Mouse (Mus musculus) embryonic facial prominence, embryonic 12.5 days (tissue): ENCODE data around the gene Mctp2. TPM values are rescaled to one million over a fixed set of nuclear protein-coding genes. Genes with fewer than 3 reads are reported as not detected.

Experiments
- ATAC-seq: fragments of 200-750 bp; cut with Nextera tagmentation; 2 replicates; pipeline ENCODE4 v1.8.0; 2017; ENCODE audit not compliant: insufficient number of reproducible peaks, insufficient read depth, low FRiP score, low TSS enrichment
- H3K27ac ChIP-seq: fragments of 300-500 bp; sonication (generic); 2 replicates; pipeline ENCODE4 v1.5.1; 2016; ENCODE audit warnings: mild to moderate bottlenecking
- H3K27me3 ChIP-seq: fragments of 300-500 bp; sonication (generic); 2 replicates; pipeline ENCODE4 v1.6.1; 2016; ENCODE audit warnings: mild to moderate bottlenecking, moderate library complexity
- H3K36me3 ChIP-seq: fragments of 300-500 bp; sonication (generic); 2 replicates; pipeline ENCODE4 v1.6.1; 2016; ENCODE audit warnings: mild to moderate bottlenecking
- H3K4me1 ChIP-seq: fragments of 300-500 bp; sonication (generic); 2 replicates; pipeline ENCODE4 v1.6.1; 2016
- H3K4me2 ChIP-seq: fragments of 300-500 bp; sonication (generic); replicated peaks from 2 replicates; pipeline ENCODE4 v1.6.1; 2016; ENCODE audit warnings: mild to moderate bottlenecking, moderate library complexity
- H3K4me3 ChIP-seq: fragments of 300-500 bp; sonication (generic); 2 replicates; pipeline ENCODE4 v1.5.1; 2016; ENCODE audit warnings: mild to moderate bottlenecking
- H3K9ac ChIP-seq: fragments of 300-500 bp; sonication (generic); 2 replicates; pipeline ENCODE4 v1.6.1; 2016; ENCODE audit warnings: mild to moderate bottlenecking, moderate library complexity
- H3K9me3 ChIP-seq: fragments of 300-500 bp; sonication (generic); 2 replicates; pipeline ENCODE4 v1.6.1; 2016; ENCODE audit warnings: mild to moderate bottlenecking, moderate library complexity
- WGBS: fragments of 180-500 bp; shearing (Covaris S2); methylation state at CpG from one replicate; pipeline ENCODE4 v1.1.7; 2016; 5-methylcytosine and 5-hydroxymethylcytosine counted together
- polyA plus RNA-seq: library from polyadenylated mRNA; unstranded; fragments of >200 nt; fragmentation: Nextera tagmentation; extraction: Ambion mirVana; gene quantifications from 2 replicates; pipeline ENCODE4 v1.2.1, GENCODE M21; 2016

The Mctp2 gene
- polyA plus RNA-seq, 1 experiment from 2014 or later: 1.0 TPM

GRCm38 (mm10) chr7:72068454-72068853, 238.0 kb downstream of the Mctp2 start:
- Histone ChIP-seq H3K9ac (no peak overlapping the region), H3K27ac (no peak overlapping the region), H3K27me3 (no peaks in the 10 kb centered on the region), H3K36me3 (no peaks in the 10 kb centered on the region), H3K4me2 (no peak overlapping the region), H3K4me1 (no peaks in the 10 kb centered on the region), H3K9me3 (no peaks in the 10 kb centered on the region), H3K4me3 (no peak overlapping the region)
- ATAC-seq: no peak
- WGBS: 63% methylated on average over 2 of the region's 2 CpGs

- 60% methylated on average over 2 of the region's 2 CpGs for WGBS
- H3K27ac ChIP-seq: no peak overlapping the region
- no peak for ATAC-seq
These were observed 240.1 kb downstream of the Mctp2 start for GRCm38 (mm10) chr7:72066352-72066751.

GRCm38 (mm10) chr7:72051759-72052158, 254.6 kb downstream of the Mctp2 start:
- no peaks in the 10 kb centered on the region for H3K4me1 ChIP-seq

More at GRCm38 (mm10) chr7:72066352-72066751, 240.1 kb downstream of the Mctp2 start:
- Histone ChIP-seq H3K4me1 (no peaks in the 10 kb centered on the region), H3K4me3 (no peak overlapping the region), H3K36me3 (no peaks in the 10 kb centered on the region), H3K4me2 (no peak overlapping the region), H3K9ac (no peak overlapping the region), H3K9me3 (no peaks in the 10 kb centered on the region), H3K27me3 (no peaks in the 10 kb centered on the region)

GRCm38 (mm10) chr7:72047588-72048585, 258.5 kb downstream of the Mctp2 start:
- H3K4me3 ChIP-seq: no peak overlapping the region
- WGBS: 70% methylated on average over 20 of the region's 20 CpGs
- H3K9me3 ChIP-seq: no peaks in the 10 kb centered on the region
- H3K27me3 ChIP-seq: no peaks in the 10 kb centered on the region
- no peak overlapping the region for H3K27ac ChIP-seq
- no peak overlapping the region for H3K9ac ChIP-seq
- H3K4me2 ChIP-seq: no peak overlapping the region
- H3K36me3 ChIP-seq: no peaks in the 10 kb centered on the region
- no peaks in the 10 kb centered on the region for H3K4me1 ChIP-seq
- no peak for ATAC-seq

More at GRCm38 (mm10) chr7:72051759-72052158, 254.6 kb downstream of the Mctp2 start:
- Histone ChIP-seq H3K27me3 (no peaks in the 10 kb centered on the region), H3K36me3 (no peaks in the 10 kb centered on the region), H3K27ac (no peak overlapping the region), H3K4me3 (no peak overlapping the region), H3K9me3 (no peaks in the 10 kb centered on the region), H3K9ac (no peak overlapping the region), H3K4me2 (no peak overlapping the region)
- WGBS: 77% methylated on average over 2 of the region's 2 CpGs
- no peak for ATAC-seq
